Mouse (Mus musculus) thymus, adult 2 months (tissue): Measurements from ENCODE around the gene Pepd.

Source experiments
- CTCF ChIP-seq: fragments of 200-500 bp; IDR thresholded peaks from 2 replicates; pipeline ENCODE4 v1.5.1; 2012; ENCODE audit warnings: mild to moderate bottlenecking, control low read depth, low read length, moderate library complexity, borderline replicate concordance; ENCODE audit not compliant: control insufficient read depth, poor library complexity, insufficient read depth; ENCODE audit errors: extremely low read depth
- POLR2A ChIP-seq: fragments of 200-500 bp; IDR thresholded peaks from 2 replicates; pipeline ENCODE4 v1.6.1; 2012; ENCODE audit warnings: mild to moderate bottlenecking, low read length, control low read depth, moderate library complexity; ENCODE audit not compliant: control insufficient read depth, poor library complexity, insufficient read depth; ENCODE audit errors: extremely low read depth

- TF ChIP-seq CTCF, result no peak
- no peak for TF ChIP-seq POLR2A
Measured at GRCm38 (mm10) chr7:35028559-35028958, 116.4 kb downstream of the Pepd start.
